Mouse (Mus musculus) hindbrain, postnatal 0 days (tissue): ENCODE data around the gene Ttc16. TPM values are rescaled to one million over a fixed set of nuclear protein-coding genes. Genes with fewer than 3 reads are reported as not detected.
A peak's percentile ranks its signal among the peaks of the same experiment; 100 is the strongest.

ENCODE experiments used
- ATAC-seq: fragments of 200-750 bp; cut with Nextera tagmentation; 2 replicates; pipeline ENCODE4 v1.8.0; 2017; ENCODE audit warnings: mild to moderate bottlenecking, moderate TSS enrichment, moderate library complexity
- DNase-seq: peaks from one replicate; pipeline ENCODE4 v3.0.0-alpha.2; 2015; ENCODE audit warnings: low spot score
- H3K27ac ChIP-seq: fragments of 300-500 bp; sonication (generic); 2 replicates; pipeline ENCODE4 v1.5.1; 2014; ENCODE audit warnings: mild to moderate bottlenecking
- H3K27me3 ChIP-seq: fragments of 300-500 bp; sonication (generic); 2 replicates; pipeline ENCODE4 v1.6.1; 2014; ENCODE audit warnings: low read length, mixed read lengths; ENCODE audit not compliant: insufficient read depth
- H3K36me3 ChIP-seq: fragments of 300-500 bp; sonication (generic); 2 replicates; pipeline ENCODE4 v1.6.1; 2014; ENCODE audit warnings: low read length, mixed read lengths; ENCODE audit not compliant: insufficient read depth
- H3K4me1 ChIP-seq: fragments of 300-500 bp; sonication (generic); 2 replicates; pipeline ENCODE4 v1.6.1; 2014; ENCODE audit warnings: antibody characterized with exemption, low read length, mixed read lengths; ENCODE audit not compliant: insufficient read depth
- H3K4me2 ChIP-seq: fragments of 300-500 bp; sonication (generic); 2 replicates; pipeline ENCODE4 v1.6.1; 2014; ENCODE audit warnings: low read depth, mild to moderate bottlenecking, low read length, moderate library complexity, mixed read lengths
- H3K4me3 ChIP-seq: fragments of 300-500 bp; sonication (generic); 2 replicates; pipeline ENCODE4 v1.5.1; 2014; ENCODE audit warnings: low read length
- H3K9ac ChIP-seq: fragments of 300-500 bp; sonication (generic); replicated peaks from 2 replicates; pipeline ENCODE4 v1.6.1; 2014; ENCODE audit warnings: mild to moderate bottlenecking, low read length, moderate library complexity, mixed read lengths
- H3K9me3 ChIP-seq: fragments of 300-500 bp; sonication (generic); 2 replicates; pipeline ENCODE4 v1.6.1; 2016; ENCODE audit warnings: low read length, mixed read lengths
- CTCF ChIP-seq: IDR thresholded peaks from 2 replicates; pipeline ENCODE4 v1.5.1; 2016; ENCODE audit warnings: antibody characterized with exemption, control low read depth, low read depth
- WGBS: fragments of 180-500 bp; shearing (Covaris S2); extraction: QIAGEN DNeasy Blood & Tissue Kit; methylation state at CpG from one replicate; pipeline ENCODE4 v1.1.7; 2014; 5-methylcytosine and 5-hydroxymethylcytosine counted together
- polyA plus RNA-seq: library from polyadenylated mRNA; unstranded; fragments of >200 nt; fragmentation: Nextera tagmentation; extraction: Ambion mirVana; gene quantifications from 2 replicates; pipeline ENCODE4 v1.2.1, GENCODE M21; 2015
- total RNA-seq: library from RNA; depleted of rRNA; stranded (reverse); fragments of >200 nt; gene quantifications from 2 replicates; pipeline ENCODE4 v1.2.3, GENCODE M21; 2014; rRNA removed

Gene Ttc16
- total RNA-seq: 0.78 and 1.6 TPM in 2 replicates
- polyA plus RNA-seq: 0.58 and 0.76 TPM in 2 replicates

- peak within 1 kb of the TSS; percentile 48 for H3K4me3 ChIP-seq
- WGBS: under 1% methylated on average over 46 of the region's 46 CpGs
- no peaks in the 10 kb centered on the region for H3K9me3 ChIP-seq
- peak within 1 kb of the TSS; percentile 12; the same call in 1 of the 2 replicates for H3K27ac ChIP-seq
- H3K9ac ChIP-seq: peak within 1 kb of the TSS; percentile 18
- peaks cover 11% of the 10 kb centered on the region; the same call in 1 of the 2 replicates for H3K4me1 ChIP-seq
- ATAC-seq (peak; percentile 99), DNase-seq (peak; percentile 98)
- no peaks in the 10 kb centered on the region for H3K36me3 ChIP-seq
- no peaks in the 10 kb centered on the region for H3K27me3 ChIP-seq
- H3K4me2 ChIP-seq: peak within 1 kb of the TSS; percentile 77
- no peak for TF ChIP-seq CTCF
Measured at GRCm38 (mm10) chr2:32775359-32776074, at the start of gene Ttc16, which contains the start of gene Ptrh1. Gene Ttc16, minus strand, starts transcription at chr2:32775633. Gene Ptrh1, plus strand, starts transcription at chr2:32775786.

DNA sequence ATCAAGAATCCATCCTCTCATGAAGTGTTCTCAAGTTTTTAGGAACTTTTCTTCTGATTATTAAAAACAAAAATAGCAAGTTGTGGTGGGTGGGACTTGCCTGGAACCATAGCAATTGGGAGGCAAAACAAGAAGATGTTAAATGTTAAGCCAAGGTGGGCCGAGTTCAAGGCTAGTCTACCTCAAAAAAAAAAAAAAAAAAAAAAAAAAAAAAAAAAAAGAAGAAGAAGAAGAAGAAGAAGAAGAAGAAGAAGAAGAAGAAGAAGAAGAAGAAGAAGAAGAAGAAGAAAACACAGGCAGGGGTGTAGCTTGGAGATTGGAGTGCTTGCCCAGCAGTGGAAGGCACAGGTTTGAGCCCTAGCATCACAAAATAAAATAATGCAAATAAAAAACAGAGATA lies 49.3 kb upstream of the Ttc16 start:
- no peak overlapping the region for H3K4me3 ChIP-seq
- ATAC-seq: no peak
- WGBS: 94% methylated on average over 1 of the region's 1 CpGs

GRCm38 (mm10) chr2:32824181-32824580 lies 48.7 kb upstream of the Ttc16 start:
- H3K9ac ChIP-seq: no peak overlapping the region
- peak overlapping the region; percentile 52 for H3K27ac ChIP-seq
- TF ChIP-seq CTCF: no peak

More for the DNA sequence above, 49.3 kb upstream of the Ttc16 start:
- Histone ChIP-seq H3K4me1 (no peaks in the 10 kb centered on the region), H3K27ac (peak overlapping the region; percentile 52; the same call in 1 of the 2 replicates), H3K4me2 (no peak overlapping the region), H3K9ac (no peak overlapping the region), H3K27me3 (no peaks in the 10 kb centered on the region), H3K9me3 (no peaks in the 10 kb centered on the region), H3K36me3 (peaks cover 8% of the 10 kb centered on the region)
- no peak for TF ChIP-seq CTCF
- no peak for DNase-seq

DNA sequence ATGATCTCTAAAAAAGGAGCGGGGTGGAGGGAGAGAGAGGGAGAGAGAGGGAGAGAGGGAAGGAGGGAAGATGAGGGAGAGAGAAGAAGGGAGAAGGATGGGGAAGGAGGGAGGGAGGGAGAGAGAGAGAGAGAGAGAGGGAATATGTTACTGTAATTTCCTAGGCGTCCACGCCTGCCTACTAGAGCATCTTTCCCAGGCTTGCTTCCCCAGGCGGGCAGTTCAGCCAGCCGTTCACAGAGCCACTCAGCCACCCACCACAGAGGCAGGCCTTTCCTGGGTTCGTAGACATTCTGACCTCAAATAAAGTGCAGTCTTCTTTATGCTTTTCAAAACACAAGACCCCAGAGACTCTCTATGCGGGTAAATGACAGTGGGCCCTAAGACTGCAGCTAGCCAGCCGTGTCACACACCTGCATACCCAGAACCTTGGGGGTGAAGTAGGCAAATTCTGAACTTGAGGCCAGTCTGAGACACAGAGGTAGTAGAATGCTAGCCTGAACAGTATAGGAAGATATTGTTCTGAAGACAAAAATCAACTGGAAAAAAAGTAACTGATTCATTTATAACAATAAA lies 48.2 kb upstream of the Ttc16 start:
- 42% methylated on average over 8 of the region's 8 CpGs for WGBS
- no peak overlapping the region for H3K9ac ChIP-seq
- H3K36me3 ChIP-seq: peaks cover 12% of the 10 kb centered on the region
- no peak for TF ChIP-seq CTCF
- no peaks in the 10 kb centered on the region for H3K4me1 ChIP-seq
- ATAC-seq (0 out of 2 replicates have a peak, but pooled peaks have one; percentile 10), DNase-seq (no peak)
- H3K4me2 ChIP-seq: no peak overlapping the region
- H3K27ac ChIP-seq: peak overlapping the region; percentile 52
- no peaks in the 10 kb centered on the region for H3K9me3 ChIP-seq
- H3K4me3 ChIP-seq: no peak overlapping the region
- H3K27me3 ChIP-seq: no peaks in the 10 kb centered on the region

More at GRCm38 (mm10) chr2:32824181-32824580, 48.7 kb upstream of the Ttc16 start:
- WGBS: 21% methylated on average over 8 of the region's 8 CpGs
- Histone ChIP-seq H3K4me1 (no peaks in the 10 kb centered on the region), H3K9me3 (no peaks in the 10 kb centered on the region), H3K27me3 (no peaks in the 10 kb centered on the region), H3K4me2 (no peak overlapping the region), H3K4me3 (no peak overlapping the region), H3K36me3 (peaks cover 12% of the 10 kb centered on the region)
- DNase-seq: peak; percentile 24
- ATAC-seq: no peak

DNA sequence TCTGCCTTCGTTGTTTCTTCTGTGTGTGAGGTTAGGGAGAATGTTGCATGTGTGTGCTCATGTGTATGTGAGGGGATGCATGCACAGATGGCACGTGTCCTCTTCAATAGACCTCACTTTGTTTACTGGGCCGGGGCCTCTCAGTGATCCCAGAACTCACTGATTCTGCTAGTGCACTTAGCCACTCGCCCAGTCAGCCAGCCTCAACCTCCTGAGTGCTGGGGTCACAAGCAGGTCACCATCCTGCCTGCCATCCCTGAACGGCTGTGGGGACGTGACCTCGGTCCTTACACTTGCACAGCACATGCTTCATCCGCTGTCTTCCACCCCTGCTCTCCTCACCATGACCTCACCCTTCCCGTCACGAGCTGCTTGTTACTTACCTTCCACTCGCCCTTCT lies 47.7 kb upstream of the Ttc16 start:
- Histone ChIP-seq H3K4me2 (no peak overlapping the region), H3K4me1 (no peaks in the 10 kb centered on the region), H3K9me3 (no peaks in the 10 kb centered on the region), H3K36me3 (peaks cover 15% of the 10 kb centered on the region), H3K4me3 (no peak overlapping the region), H3K27ac (peak overlapping the region; percentile 52), H3K27me3 (no peaks in the 10 kb centered on the region), H3K9ac (no peak overlapping the region)
- WGBS: 57% methylated on average over 11 of the region's 11 CpGs
- DNase-seq (peak; percentile 38), ATAC-seq (peak; percentile 37; the same call in 1 of the 2 replicates)
- no peak for TF ChIP-seq CTCF

- Histone ChIP-seq H3K27ac (peak overlapping the region; percentile 52), H3K4me2 (no peak overlapping the region), H3K4me3 (no peak overlapping the region), H3K36me3 (peaks cover 18% of the 10 kb centered on the region), H3K27me3 (no peaks in the 10 kb centered on the region), H3K4me1 (no peaks in the 10 kb centered on the region), H3K9ac (no peak overlapping the region), H3K9me3 (no peaks in the 10 kb centered on the region)
- TF ChIP-seq CTCF: no peak
- ATAC-seq: no peak
- DNase-seq: no peak
- 67% methylated on average over 6 of the region's 6 CpGs for WGBS
Measured at GRCm38 (mm10) chr2:32822643-32823042, 47.2 kb upstream of the Ttc16 start.
